Mouse (Mus musculus) T-helper 17 cell (primary cell): ENCODE measurements around the gene Aqp5.

ENCODE experiments used
- in situ Hi-C, 2 experiments: fragments of 300-600 bp; cut with MboI, MseI; formaldehyde crosslinking; loops; 1 replicate in 1 of 2; 2 replicates in 1 of 2; pipeline ENCODE4 v1.15.1; 2025; ENCODE audit warnings: high pct_unique_total_duplicates in 2 of 2

Gene Aqp5

GRCm38 (mm10) chr15:99590429-99591084 lies at the start of gene Aqp5:
Gene Aqp5 (plus strand): TSS chr15:99590782.
- in situ Hi-C loops, result no loop called here

- in situ Hi-C loops, result no loop called here
These were observed 46.5 kb upstream of the Aqp5 start for GRCm38 (mm10) chr15:99544047-99544446.

GRCm38 (mm10) chr15:99546596-99546995 lies 44.0 kb upstream of the Aqp5 start:
- in situ Hi-C loops, result no loop called here

GRCm38 (mm10) chr15:99547732-99548131 lies 42.9 kb upstream of the Aqp5 start:
- in situ Hi-C loops, result no loop called here

- in situ Hi-C loops, result no loop called here
These were observed 40.7 kb upstream of the Aqp5 start for GRCm38 (mm10) chr15:99549901-99550300.

- in situ Hi-C loops, result no loop called here
These were observed 36.8 kb upstream of the Aqp5 start for GRCm38 (mm10) chr15:99553767-99554166.

- in situ Hi-C loops, result no loop called here
These were observed 31.6 kb upstream of the Aqp5 start for GRCm38 (mm10) chr15:99558947-99559346.

GRCm38 (mm10) chr15:99560246-99560645 lies 30.3 kb upstream of the Aqp5 start:
- in situ Hi-C loops, result no loop called here

- in situ Hi-C loops, result no loop called here
These were observed 23.2 kb upstream of the Aqp5 start for GRCm38 (mm10) chr15:99567371-99567770.

- in situ Hi-C loops, result no loop called here
These were observed 21.9 kb upstream of the Aqp5 start for GRCm38 (mm10) chr15:99568682-99569081.

GRCm38 (mm10) chr15:99569123-99569522 lies 21.5 kb upstream of the Aqp5 start:
- in situ Hi-C loops, result no loop called here

- in situ Hi-C loops, result no loop called here
These were observed 11.6 kb upstream of the Aqp5 start, which contains the start of gene Aqp2 for GRCm38 (mm10) chr15:99578802-99579485. Gene Aqp2 (plus strand): TSS chr15:99579055.

GRCm38 (mm10) chr15:99583463-99584344 lies 6.9 kb upstream of the Aqp5 start:
- in situ Hi-C loops, result no loop called here

GRCm38 (mm10) chr15:99584407-99585202 lies 6.0 kb upstream of the Aqp5 start:
- in situ Hi-C loops, result no loop called here

- in situ Hi-C loops, result no loop called here
These were observed 4.8 kb upstream of the Aqp5 start for GRCm38 (mm10) chr15:99585741-99586140.

- in situ Hi-C loops, result no loop called here
These were observed 4.1 kb upstream of the Aqp5 start for GRCm38 (mm10) chr15:99586525-99586924.

GRCm38 (mm10) chr15:99589237-99589636 lies 1.3 kb upstream of the Aqp5 start:
- in situ Hi-C loops, result no loop called here

GRCm38 (mm10) chr15:99589704-99590103 lies 878 bp upstream of the Aqp5 start:
- in situ Hi-C loops, result no loop called here

- in situ Hi-C loops, result no loop called here
These were observed 1.6 kb downstream of the Aqp5 start for GRCm38 (mm10) chr15:99592177-99592576.

GRCm38 (mm10) chr15:99592877-99593276 lies 2.3 kb downstream of the Aqp5 start:
- in situ Hi-C loops, result no loop called here

GRCm38 (mm10) chr15:99594951-99595350 lies 4.4 kb downstream of the Aqp5 start:
- in situ Hi-C loops, result loop anchor here (5.0 kb wide), 2 partner anchors 72 to 77 kb away; partner anchors contain the start of gene Asic1 (in 1 of the 2)
